Mouse (Mus musculus) kidney, adult 2 months (tissue): ENCODE data around the gene Mast4.

ENCODE experiments used
- CTCF ChIP-seq: fragments of 200-500 bp; conservative IDR thresholded peaks from 2 replicates; pipeline ENCODE4 v1.5.1; 2011; ENCODE audit warnings: low read depth, mild to moderate bottlenecking, control low read depth, low read length, moderate library complexity, mixed read lengths; ENCODE audit not compliant: insufficient read depth, insufficient read length
- POLR2A ChIP-seq: fragments of 200-500 bp; IDR thresholded peaks from one replicate; pipeline ENCODE4 v1.6.1; 2011; ENCODE audit warnings: low read depth, low read length, control low read depth

DNA sequence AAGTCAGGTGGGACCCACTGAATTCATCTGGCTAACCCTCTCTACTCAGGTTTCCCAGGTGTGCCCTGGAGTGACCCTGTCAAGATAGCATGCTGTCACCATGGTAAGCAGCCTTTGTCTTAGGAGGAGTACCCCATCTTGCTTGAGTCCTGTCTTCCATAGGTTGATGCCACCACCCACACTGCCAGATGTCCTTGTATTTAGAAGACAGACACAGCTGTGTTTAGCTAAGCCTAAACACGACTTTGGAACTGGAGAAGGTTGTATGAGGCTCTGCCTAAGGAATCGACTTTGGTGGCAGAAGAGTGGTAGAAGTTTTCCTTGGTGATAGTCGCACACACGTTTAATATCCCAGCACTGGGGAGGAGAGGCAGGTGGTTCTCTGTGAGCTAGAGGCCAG lies 496.9 kb downstream of the Mast4 start:
- no peak for TF ChIP-seq POLR2A
- no peak for TF ChIP-seq CTCF
